Mouse (Mus musculus) liver, embryonic 14.5 days (tissue): ENCODE measurements around the gene Ifitm5. TPM values are rescaled to one million over a fixed set of nuclear protein-coding genes. Genes with fewer than 3 reads are reported as not detected.

ENCODE experiments used
- ATAC-seq: fragments of 200-750 bp; cut with Nextera tagmentation; 2 replicates; pipeline ENCODE4 v1.8.0; 2017; ENCODE audit warnings: moderate number of reproducible peaks, mild to moderate bottlenecking, moderate library complexity; ENCODE audit not compliant: insufficient read depth
- DNase-seq, 3 experiments: peaks; one replicate each; pipeline ENCODE4 v3.0.0-alpha.2; 2012 to 2013; ENCODE audit warnings: low read depth in 3 of 3, low spot score in 3 of 3
- H3K27ac ChIP-seq: fragments of 300-500 bp; sonication (generic); 2 replicates; pipeline ENCODE4 v1.5.1; 2014; ENCODE audit warnings: moderate library complexity, mild to moderate bottlenecking, control low read depth, inconsistent platforms
- H3K27me3 ChIP-seq: fragments of 300-500 bp; sonication (generic); 2 replicates; pipeline ENCODE4 v1.6.1; 2014; ENCODE audit warnings: mild to moderate bottlenecking, low read length, moderate library complexity; ENCODE audit not compliant: control insufficient read depth, insufficient read depth
- H3K36me3 ChIP-seq: fragments of 300-500 bp; sonication (generic); replicated peaks from 2 replicates; pipeline ENCODE4 v1.6.1; 2014; ENCODE audit warnings: low read depth; ENCODE audit not compliant: control insufficient read depth, insufficient read depth
- H3K4me1 ChIP-seq, 2 experiments: fragments of 200-500 bp in 1 of 2; fragments of 300-500 bp in 1 of 2; sonication (generic) in 1 of 2; replicated peaks; 2 replicates each; pipeline ENCODE4 v1.6.1; 2012 to 2014; ENCODE audit warnings: antibody characterized with exemption in 1 of 2, inconsistent platforms in 1 of 2, low read length in 1 of 2; ENCODE audit not compliant: control insufficient read depth in 2 of 2, insufficient read depth in 2 of 2
- H3K4me2 ChIP-seq: fragments of 300-500 bp; sonication (generic); 2 replicates; pipeline ENCODE4 v1.6.1; 2014; ENCODE audit warnings: low read depth, mild to moderate bottlenecking, control low read depth, moderate library complexity
- H3K4me3 ChIP-seq, 2 experiments: fragments of 200-500 bp in 1 of 2; fragments of 300-500 bp in 1 of 2; sonication (generic) in 1 of 2; 2 replicates each; pipeline ENCODE4 v1.5.1; 2012 to 2014; ENCODE audit warnings: low read depth in 2 of 2, low read length in 2 of 2, mild to moderate bottlenecking in 2 of 2, control low read depth in 1 of 2, inconsistent platforms in 1 of 2, moderate library complexity in 1 of 2; ENCODE audit not compliant: insufficient read depth in 1 of 2
- H3K9ac ChIP-seq: fragments of 300-500 bp; sonication (generic); replicated peaks from 2 replicates; pipeline ENCODE4 v1.6.1; 2014; ENCODE audit warnings: mild to moderate bottlenecking, control low read depth, moderate library complexity
- H3K9me3 ChIP-seq: fragments of 300-500 bp; sonication (generic); 2 replicates; pipeline ENCODE4 v1.6.1; 2016; ENCODE audit warnings: low read length, mixed read lengths; ENCODE audit not compliant: control insufficient read depth
- CTCF ChIP-seq: IDR thresholded peaks from 2 replicates; pipeline ENCODE4 v1.5.1; 2016; ENCODE audit warnings: antibody characterized with exemption, low read depth, control low read depth
- EP300 ChIP-seq: IDR thresholded peaks from 2 replicates; pipeline ENCODE4 v1.6.1; 2016; ENCODE audit warnings: antibody characterized with exemption, low read depth
- WGBS: fragments of 180-500 bp; shearing (Covaris S2); extraction: QIAGEN DNeasy Blood & Tissue Kit; methylation state at CpG from one replicate; pipeline ENCODE4 v1.1.7; 2014; ENCODE audit not compliant: insufficient replicate concordance; 5-methylcytosine and 5-hydroxymethylcytosine counted together
- polyA plus RNA-seq, 2 experiments: library from polyadenylated mRNA; depleted of rRNA in 1 of 2; stranded (reverse) in 1 of 2; unstranded in 1 of 2; fragments of >200 nt; fragmentation: Nextera tagmentation in 1 of 2; extraction: Ambion mirVana in 1 of 2; gene quantifications; 2 replicates each; pipeline versions ENCODE4 v1.2.1 to v1.2.3; 2012 to 2014

Ifitm5 gene
- polyA plus RNA-seq, 2 experiments: 0.30 to 0.33 TPM

DNA sequence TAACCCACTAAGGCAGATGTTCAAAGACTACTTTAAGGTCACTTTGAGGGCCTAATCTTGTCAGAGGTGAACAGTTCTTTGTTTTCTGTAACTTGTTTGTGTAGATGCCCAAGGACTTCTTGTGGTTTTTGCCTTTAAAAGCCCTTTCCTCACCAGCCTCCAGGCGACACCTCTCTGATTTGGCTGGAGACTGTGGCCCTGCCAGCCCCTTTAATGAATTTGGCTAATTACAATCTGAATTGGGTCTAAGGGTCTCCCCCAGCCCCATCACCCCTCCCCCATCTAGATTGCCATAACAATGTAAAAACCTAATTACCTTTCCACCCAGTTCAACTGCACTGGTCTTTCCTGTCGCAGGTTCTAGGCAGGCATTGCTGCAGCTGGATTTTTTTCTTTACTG is 12.6 kb upstream of the Ifitm5 start:
- Histone ChIP-seq H3K36me3 (no peaks in the 10 kb centered on the region), H3K4me1 (peaks cover 0 to 3% of the 10 kb centered on the region in 2 experiments; a peak in 2 of 4 replicates), H3K27me3 (no peaks in the 10 kb centered on the region), H3K27ac (no peak overlapping the region), H3K4me2 (no peak overlapping the region), H3K9ac (no peak overlapping the region), H3K4me3 (no peak overlapping the region), H3K9me3 (no peaks in the 10 kb centered on the region)
- TF ChIP-seq EP300 (no peak), CTCF (no peak)
- 69% methylated on average over 2 of the region's 2 CpGs for WGBS
- no peak for DNase-seq
- ATAC-seq: no peak

GRCm38 (mm10) chr7:140961416-140961815 is 11.3 kb upstream of the Ifitm5 start:
- no peak for DNase-seq
- H3K36me3 ChIP-seq: no peaks in the 10 kb centered on the region
- ATAC-seq: no peak
- no peaks in the 10 kb centered on the region for H3K9me3 ChIP-seq
- 55% methylated on average over 2 of the region's 2 CpGs for WGBS
- no peak overlapping the region for H3K9ac ChIP-seq
- no peak overlapping the region for H3K27ac ChIP-seq
- peaks cover 0 to 6% of the 10 kb centered on the region in 2 experiments; a peak in 2 of 4 replicates for H3K4me1 ChIP-seq
- no peaks in the 10 kb centered on the region for H3K27me3 ChIP-seq
- no peak overlapping the region for H3K4me3 ChIP-seq
- no peak for TF ChIP-seq CTCF
- TF ChIP-seq EP300: no peak
- no peak overlapping the region for H3K4me2 ChIP-seq

DNA sequence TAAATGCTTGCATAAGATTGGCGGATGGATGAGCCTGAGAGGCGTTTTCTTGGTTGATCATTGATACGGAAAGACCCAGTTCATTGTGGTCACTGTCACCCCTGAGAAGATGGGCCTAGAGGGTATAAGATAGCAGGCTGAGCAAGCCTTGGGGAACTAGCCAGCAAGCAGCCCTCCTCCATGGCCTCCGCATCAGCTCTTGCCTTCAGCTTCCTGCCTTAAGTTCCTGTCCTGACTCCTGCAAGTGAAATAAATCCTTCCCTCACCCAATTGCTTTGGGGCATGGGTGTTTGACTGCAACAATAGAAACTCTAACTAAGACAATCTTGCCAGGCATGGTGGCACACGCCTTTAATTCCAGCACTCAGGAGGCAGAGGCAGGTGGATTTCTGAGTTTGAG is 9.9 kb upstream of the Ifitm5 start:
- no peak for TF ChIP-seq CTCF
- TF ChIP-seq EP300: no peak
- Histone ChIP-seq H3K27me3 (no peaks in the 10 kb centered on the region), H3K9ac (no peak overlapping the region), H3K36me3 (no peaks in the 10 kb centered on the region), H3K27ac (no peak overlapping the region), H3K4me2 (no peak overlapping the region), H3K4me1 (peaks cover 3 to 11% of the 10 kb centered on the region in 2 experiments; a peak in 3 of 4 replicates), H3K9me3 (no peaks in the 10 kb centered on the region), H3K4me3 (no peak overlapping the region)
- no peak for DNase-seq
- ATAC-seq: no peak
- WGBS: 40% methylated on average over 5 of the region's 5 CpGs

DNA sequence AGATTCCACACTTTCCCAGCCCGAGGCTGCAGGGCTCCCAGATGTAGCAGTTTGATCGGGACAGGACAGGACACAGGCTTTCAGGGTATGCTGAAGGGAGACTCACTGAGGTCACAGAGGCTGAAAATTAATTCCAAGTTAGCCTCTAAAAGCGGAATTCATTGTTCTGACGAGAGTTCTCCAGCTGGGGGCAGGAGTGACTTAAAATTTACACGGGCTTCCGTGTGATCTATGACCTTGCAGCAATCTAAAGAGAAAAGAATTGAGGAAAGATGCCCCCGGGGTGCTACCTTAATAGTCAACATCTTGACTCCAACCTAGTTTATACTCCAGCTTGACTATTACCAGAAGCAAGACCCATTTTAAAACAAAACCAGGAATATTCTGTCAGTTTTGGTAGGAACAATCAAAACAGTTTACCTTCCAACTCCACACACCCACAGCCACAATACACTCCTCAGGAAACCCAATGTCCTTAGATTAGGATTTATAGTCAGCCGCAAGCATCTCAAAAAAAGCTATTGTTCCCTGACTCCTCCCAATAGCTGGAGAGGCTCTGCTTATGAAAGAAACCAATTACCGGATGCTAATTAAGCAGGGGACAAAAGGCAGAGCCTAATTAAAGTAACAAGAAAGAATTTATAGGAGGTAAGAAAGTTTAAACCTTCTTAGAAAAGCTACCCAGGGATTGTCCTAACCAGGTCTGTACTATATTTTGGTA is 9.2 kb upstream of the Ifitm5 start:
- no peak overlapping the region for H3K27ac ChIP-seq
- no peak overlapping the region for H3K9ac ChIP-seq
- peaks cover 3 to 11% of the 10 kb centered on the region in 2 experiments; a peak in 3 of 4 replicates for H3K4me1 ChIP-seq
- no peak overlapping the region for H3K4me3 ChIP-seq
- no peaks in the 10 kb centered on the region for H3K9me3 ChIP-seq
- WGBS: 8% methylated on average over 9 of the region's 9 CpGs
- no peaks in the 10 kb centered on the region for H3K27me3 ChIP-seq
- ATAC-seq (no peak), DNase-seq (no peak)
- no peaks in the 10 kb centered on the region for H3K36me3 ChIP-seq
- H3K4me2 ChIP-seq: no peak overlapping the region
- TF ChIP-seq EP300: no peak
- 0 out of 2 replicates have a peak, but pooled peaks have one; percentile 28 for TF ChIP-seq CTCF

GRCm38 (mm10) chr7:140956556-140956869 is 6.4 kb upstream of the Ifitm5 start:
- Histone ChIP-seq H3K27me3 (no peaks in the 10 kb centered on the region), H3K27ac (peak overlapping the region; percentile 22; the same call in 1 of the 2 replicates), H3K9me3 (no peaks in the 10 kb centered on the region), H3K4me2 (no peak overlapping the region), H3K4me1 (peaks cover 3 to 16% of the 10 kb centered on the region in 2 experiments; a peak in 3 of 4 replicates), H3K36me3 (no peaks in the 10 kb centered on the region), H3K4me3 (no peak overlapping the region), H3K9ac (no peak overlapping the region)
- no peak for ATAC-seq
- TF ChIP-seq EP300 (no peak), CTCF (no peak)
- WGBS: 53% methylated on average over 6 of the region's 6 CpGs
- no peak for DNase-seq
